Mouse (Mus musculus) left cerebral cortex, adult 2 months (tissue): Measurements from ENCODE around the gene Itsn1. TPM values are rescaled to one million over a fixed set of nuclear protein-coding genes. Genes with fewer than 3 reads are reported as not detected.
A peak's percentile ranks its signal among the peaks of the same experiment; 100 is the strongest.

Experiments
- DNase-seq, 2 experiments: peaks; one replicate each; pipeline ENCODE4 v3.0.0; 2021 to 2022; ENCODE audit warnings: low spot score in 2 of 2, mixed read lengths in 1 of 2; ENCODE audit errors: extremely low spot score in 1 of 2
- H3K27ac ChIP-seq: fragments of 200-600 bp; 2 replicates; pipeline ENCODE4 v1.8.1; 2022
- H3K4me3 ChIP-seq: fragments of 200-600 bp; 2 replicates; pipeline ENCODE4 v1.8.1; 2022
- CTCF ChIP-seq: fragments of 200-600 bp; IDR thresholded peaks from 2 replicates; pipeline ENCODE4 v1.8.1; 2022; ENCODE audit warnings: antibody characterized with exemption, mild to moderate bottlenecking, moderate library complexity
- intact Hi-C: fragments of 180-260 bp; cut with DNase I; formaldehyde crosslinking; loops from one replicate; pipeline ENCODE4 v1.15.1; 2025
- total RNA-seq, 2 experiments: library from RNA; stranded (reverse); gene quantifications; 2 replicates each; pipeline ENCODE4 v1.2.3; 2021

Gene Itsn1
- total RNA-seq, 2 experiments from 2014 or later, result 133 to 156 TPM

GRCm38 (mm10) chr16:91827456-91827855, 98.4 kb downstream of the Itsn1 start:
- intact Hi-C loops, result no loop called here
- TF ChIP-seq CTCF, result no peak
- Histone ChIP-seq H3K4me3 (no peak overlapping the region), H3K27ac (no peak overlapping the region)
- no peak for DNase-seq

GRCm38 (mm10) chr16:91828160-91828559, 99.1 kb downstream of the Itsn1 start:
- TF ChIP-seq CTCF, result no peak
- intact Hi-C loops, result no loop called here
- DNase-seq, result no peak
- no peak overlapping the region for H3K27ac ChIP-seq
- H3K4me3 ChIP-seq, result no peak overlapping the region

- no peak for DNase-seq
- intact Hi-C loops, result no loop called here
- H3K27ac ChIP-seq, result no peak overlapping the region
- TF ChIP-seq CTCF, result no peak
- no peak overlapping the region for H3K4me3 ChIP-seq
Measured at GRCm38 (mm10) chr16:91828603-91829002, 99.5 kb downstream of the Itsn1 start.

- no peak for TF ChIP-seq CTCF
- H3K4me3 ChIP-seq, result no peak overlapping the region
- DNase-seq, result no peak
- intact Hi-C loops, result no loop called here
- H3K27ac ChIP-seq, result no peak overlapping the region
Measured at GRCm38 (mm10) chr16:91829121-91829520, 100.0 kb downstream of the Itsn1 start.

GRCm38 (mm10) chr16:91830260-91830659, 101.2 kb downstream of the Itsn1 start:
- DNase-seq, result no peak
- H3K27ac ChIP-seq, result no peak overlapping the region
- no peak for TF ChIP-seq CTCF
- intact Hi-C loops, result no loop called here
- H3K4me3 ChIP-seq, result no peak overlapping the region

- intact Hi-C loops, result no loop called here
- Histone ChIP-seq H3K4me3 (no peak overlapping the region), H3K27ac (no peak overlapping the region)
- no peak for DNase-seq
- TF ChIP-seq CTCF, result no peak
Measured at GRCm38 (mm10) chr16:91833121-91833520, 104.0 kb downstream of the Itsn1 start.

- intact Hi-C loops, result no loop called here
- no peak for TF ChIP-seq CTCF
- Histone ChIP-seq H3K27ac (no peak overlapping the region), H3K4me3 (no peak overlapping the region)
- no peak for DNase-seq
Measured at GRCm38 (mm10) chr16:91833558-91833957, 104.5 kb downstream of the Itsn1 start.

- H3K4me3 ChIP-seq, result no peak overlapping the region
- TF ChIP-seq CTCF, result no peak
- no peak overlapping the region for H3K27ac ChIP-seq
- intact Hi-C loops, result no loop called here
- no peak for DNase-seq
Measured at GRCm38 (mm10) chr16:91833981-91834380, 104.9 kb downstream of the Itsn1 start.

GRCm38 (mm10) chr16:91835790-91836189, 106.7 kb downstream of the Itsn1 start:
- no peak for DNase-seq
- Histone ChIP-seq H3K4me3 (no peak overlapping the region), H3K27ac (no peak overlapping the region)
- TF ChIP-seq CTCF, result no peak
- intact Hi-C loops, result no loop called here

GRCm38 (mm10) chr16:91836592-91837557, 107.8 kb downstream of the Itsn1 start:
- DNase-seq, result no peak
- H3K4me3 ChIP-seq, result no peak overlapping the region
- intact Hi-C loops, result no loop called here
- no peak for TF ChIP-seq CTCF
- H3K27ac ChIP-seq, result peak overlapping the region; percentile 38

GRCm38 (mm10) chr16:91837558-91838041, 108.5 kb downstream of the Itsn1 start:
- intact Hi-C loops, result no loop called here
- no peak for TF ChIP-seq CTCF
- no peak overlapping the region for H3K4me3 ChIP-seq
- H3K27ac ChIP-seq, result peak overlapping the region; percentile 2; the same call in 1 of the 2 replicates
- no peak for DNase-seq

- Histone ChIP-seq H3K27ac (no peak overlapping the region; the same call in 1 of the 2 replicates), H3K4me3 (no peak overlapping the region)
- TF ChIP-seq CTCF, result no peak
- DNase-seq, result no peak
- intact Hi-C loops, result no loop called here
Measured at GRCm38 (mm10) chr16:91838771-91839170, 109.7 kb downstream of the Itsn1 start.

- intact Hi-C loops, result no loop called here
- DNase-seq, result no peak
- no peak for TF ChIP-seq CTCF
- Histone ChIP-seq H3K27ac (no peak overlapping the region), H3K4me3 (no peak overlapping the region)
Measured at GRCm38 (mm10) chr16:91839462-91839861, 110.4 kb downstream of the Itsn1 start.
